8 mouse cellular contexts compared by ENCODE assay signal in the genomic region with DNA sequence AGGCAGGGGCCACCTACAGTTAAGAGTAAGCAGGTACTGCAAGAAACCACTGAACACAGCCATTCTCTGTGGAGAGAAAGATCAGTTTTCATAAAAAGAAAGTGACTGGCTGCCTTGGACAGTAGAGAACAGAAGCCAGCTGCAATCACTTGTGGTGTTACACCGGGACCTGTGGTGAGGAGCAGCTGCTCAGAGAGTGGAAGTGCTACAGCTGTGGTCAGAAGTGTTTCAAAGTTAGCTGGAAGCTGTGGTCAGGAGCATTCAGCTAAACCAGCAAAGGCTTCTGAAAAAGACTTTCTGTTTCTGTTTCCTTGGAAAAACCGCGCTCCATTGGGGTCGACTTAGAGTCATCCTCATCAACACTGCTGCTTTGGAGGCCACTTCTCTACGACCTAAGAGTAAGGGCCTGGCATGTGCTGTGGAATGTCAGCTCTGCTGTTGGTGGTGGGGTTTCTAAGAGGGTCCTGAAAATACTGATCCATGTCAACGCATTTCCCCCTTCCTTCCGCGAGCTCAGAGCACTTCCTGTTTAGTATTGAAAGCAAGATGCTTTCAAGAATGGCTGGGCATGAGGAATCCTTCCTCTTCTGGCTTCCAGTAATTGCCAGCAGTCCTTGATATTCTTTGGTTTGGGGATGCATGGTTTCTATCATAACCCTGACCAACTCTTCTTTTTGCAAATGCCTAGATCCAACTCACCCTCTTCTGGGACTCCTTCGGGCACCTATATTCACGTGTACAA.
DNase-seq lines count a peak whose midpoint lies in the region; ATAC-seq and TF ChIP-seq lines count a peak whose summit lies in the region.

No protein-coding gene starts in this region.

- H3K4me3 ChIP-seq in liver, embryonic 11.5 days (ENCODE audit: low read depth, low read length), result no peak overlapping the region
- H3K4me3 ChIP-seq in embryonic facial prominence, embryonic 15.5 days (replicated peaks), result no peak overlapping the region
- H3K4me3 ChIP-seq in liver, embryonic 13.5 days (replicated peaks), result no peak overlapping the region
- no peak overlapping the region; the same call in 1 of the 2 replicates for H3K4me3 ChIP-seq in thymus, adult 2 months (ENCODE audit: control insufficient read depth, insufficient read depth, low read length)
- H3K4me3 ChIP-seq in hindbrain, postnatal 0 days (ENCODE audit: low read length), result no peak overlapping the region
- no peak overlapping the region for H3K4me3 ChIP-seq in midbrain, embryonic 10.5 days

- H3K36me3 ChIP-seq in liver, embryonic 11.5 days (ENCODE audit: control insufficient read depth, insufficient read depth, low read length), result no peaks in the 10 kb centered on the region
- H3K36me3 ChIP-seq in embryonic facial prominence, embryonic 15.5 days, result no peaks in the 10 kb centered on the region
- no peaks in the 10 kb centered on the region for H3K36me3 ChIP-seq in liver, embryonic 13.5 days
- H3K36me3 ChIP-seq in thymus, adult 2 months (ENCODE audit: control insufficient read depth, insufficient read depth, low read length), result no peaks in the 10 kb centered on the region
- H3K36me3 ChIP-seq in hindbrain, postnatal 0 days (ENCODE audit: insufficient read depth, low read length), result no peaks in the 10 kb centered on the region
- H3K36me3 ChIP-seq in midbrain, embryonic 10.5 days, result no peaks in the 10 kb centered on the region

- no peak overlapping the region for H3K9ac ChIP-seq in liver, embryonic 11.5 days (ENCODE audit: low read depth, low read length)
- no peak overlapping the region for H3K9ac ChIP-seq in embryonic facial prominence, embryonic 15.5 days
- no peak overlapping the region for H3K9ac ChIP-seq in liver, embryonic 13.5 days
- H3K9ac ChIP-seq in hindbrain, postnatal 0 days (replicated peaks; ENCODE audit: low read length), result no peak overlapping the region

- 62% methylated on average over 10 of the region's 10 CpGs for WGBS in liver, embryonic 11.5 days
- 78% methylated on average over 10 of the region's 10 CpGs for WGBS in embryonic facial prominence, embryonic 15.5 days
- WGBS in liver, embryonic 13.5 days (ENCODE audit: insufficient replicate concordance), result 40% methylated on average over 10 of the region's 10 CpGs
- 18% methylated on average over 10 of the region's 10 CpGs for WGBS in thymus, adult 2 months
- WGBS in hindbrain, postnatal 0 days, result 93% methylated on average over 10 of the region's 10 CpGs
- 91% methylated on average over 10 of the region's 10 CpGs for WGBS in midbrain, embryonic 10.5 days

- no peaks in the 10 kb centered on the region for H3K9me3 ChIP-seq in liver, embryonic 11.5 days (ENCODE audit: control insufficient read depth, low read length)
- H3K9me3 ChIP-seq in embryonic facial prominence, embryonic 15.5 days (replicated peaks), result no peaks in the 10 kb centered on the region
- no peaks in the 10 kb centered on the region for H3K9me3 ChIP-seq in liver, embryonic 13.5 days (replicated peaks)
- no peaks in the 10 kb centered on the region for H3K9me3 ChIP-seq in hindbrain, postnatal 0 days (ENCODE audit: low read length)
- H3K9me3 ChIP-seq in midbrain, embryonic 10.5 days (replicated peaks), result no peaks in the 10 kb centered on the region

- H3K4me2 ChIP-seq in liver, embryonic 11.5 days, result no peak overlapping the region
- no peak overlapping the region for H3K4me2 ChIP-seq in embryonic facial prominence, embryonic 15.5 days (replicated peaks)
- H3K4me2 ChIP-seq in liver, embryonic 13.5 days, result no peak overlapping the region
- no peak overlapping the region for H3K4me2 ChIP-seq in hindbrain, postnatal 0 days (ENCODE audit: low read depth, low read length)

- no peaks in the 10 kb centered on the region for H3K27me3 ChIP-seq in liver, embryonic 11.5 days (replicated peaks; ENCODE audit: control insufficient read depth, insufficient read depth, low read length)
- H3K27me3 ChIP-seq in embryonic facial prominence, embryonic 15.5 days, result no peaks in the 10 kb centered on the region
- no peaks in the 10 kb centered on the region for H3K27me3 ChIP-seq in liver, embryonic 13.5 days
- no peaks in the 10 kb centered on the region for H3K27me3 ChIP-seq in thymus, adult 2 months (ENCODE audit: control insufficient read depth, insufficient read depth, low read length)
- H3K27me3 ChIP-seq in hindbrain, postnatal 0 days (ENCODE audit: insufficient read depth, low read length), result no peaks in the 10 kb centered on the region
- no peaks in the 10 kb centered on the region for H3K27me3 ChIP-seq in midbrain, embryonic 10.5 days (ENCODE audit: low read depth, poor library complexity, severe bottlenecking)

- no peak for TF ChIP-seq CTCF in thymus, adult 2 months (IDR thresholded peaks at IDR 0.05; ENCODE audit: borderline replicate concordance, control insufficient read depth, extremely low read depth, insufficient read depth, low read length, poor library complexity)
- TF ChIP-seq CTCF in hindbrain, postnatal 0 days (IDR thresholded peaks at IDR 0.05; ENCODE audit: low read depth), result no peak

- no peak overlapping the region for H3K27ac ChIP-seq in liver, embryonic 11.5 days (ENCODE audit: low read depth, low read length)
- H3K27ac ChIP-seq in embryonic facial prominence, embryonic 15.5 days (replicated peaks), result no peak overlapping the region
- no peak overlapping the region for H3K27ac ChIP-seq in liver, embryonic 13.5 days
- H3K27ac ChIP-seq in thymus, adult 2 months (ENCODE audit: control insufficient read depth, insufficient read depth, low read length), result no peak overlapping the region
- no peak overlapping the region for H3K27ac ChIP-seq in hindbrain, postnatal 0 days
- no peak overlapping the region for H3K27ac ChIP-seq in midbrain, embryonic 10.5 days (replicated peaks)

- TF ChIP-seq POLR2A in thymus, adult 2 months (IDR thresholded peaks at IDR 0.05; ENCODE audit: control insufficient read depth, extremely low read depth, insufficient read depth, low read length, poor library complexity), result no peak

- no peaks in the 10 kb centered on the region for H3K4me1 ChIP-seq in liver, embryonic 11.5 days (replicated peaks; ENCODE audit: control insufficient read depth, insufficient read depth, low read length)
- no peaks in the 10 kb centered on the region for H3K4me1 ChIP-seq in embryonic facial prominence, embryonic 15.5 days
- no peaks in the 10 kb centered on the region for H3K4me1 ChIP-seq in liver, embryonic 13.5 days (replicated peaks)
- peaks cover 4% of the 10 kb centered on the region for H3K4me1 ChIP-seq in thymus, adult 2 months (replicated peaks; ENCODE audit: control insufficient read depth, insufficient read depth, low read length)
- H3K4me1 ChIP-seq in hindbrain, postnatal 0 days (ENCODE audit: insufficient read depth, low read length), result no peaks in the 10 kb centered on the region
- H3K4me1 ChIP-seq in midbrain, embryonic 10.5 days, result no peaks in the 10 kb centered on the region

- ATAC-seq in liver, embryonic 11.5 days (replicated peaks; ENCODE audit: low FRiP score), result no peak; the same call in 1 of the 2 replicates
- peak; percentile 75 for ATAC-seq in embryonic facial prominence, embryonic 15.5 days (ENCODE audit: insufficient number of reproducible peaks, low FRiP score, low TSS enrichment, low read depth)
- peak; percentile 34; the same call in 1 of the 2 replicates for ATAC-seq in liver, embryonic 13.5 days (ENCODE audit: low read depth)
- no peak for ATAC-seq in hindbrain, postnatal 0 days

- peak; percentile 9 for DNase-seq in liver
- DNase-seq in liver, embryonic 11.5 days (ENCODE audit: low spot score), result no peak
- DNase-seq in liver, embryonic 13.5 days, result peak; percentile 1
- peak; percentile 9 for DNase-seq in thymus, adult 2 months
- no peak for DNase-seq in layer of hippocampus, adult 11-12 months (ENCODE audit: low spot score)
- DNase-seq in hindbrain, postnatal 0 days (ENCODE audit: low spot score), result no peak
- DNase-seq in midbrain, embryonic 10.5 days (ENCODE audit: low spot score), result no peak

Comparison
In these comparisons a context has a peak if more than half of its experiments do, and no peak if none do; other contexts are left out.
1. DNase-seq: peak in liver (single experiment), liver, embryonic 13.5 days (single experiment) and thymus, adult 2 months (single experiment); none in liver, embryonic 11.5 days (single experiment), layer of hippocampus, adult 11-12 months (single experiment), hindbrain, postnatal 0 days (single experiment) and midbrain, embryonic 10.5 days (single experiment).
2. ATAC-seq: peak in embryonic facial prominence, embryonic 15.5 days (single experiment) and liver, embryonic 13.5 days (single experiment); none in liver, embryonic 11.5 days (single experiment) and hindbrain, postnatal 0 days (single experiment).